Mouse (Mus musculus) lung, postnatal 14 days (tissue): ENCODE results near the gene Sidt2.
A peak's percentile ranks its signal among the peaks of the same experiment; 100 is the strongest.

Experiments used
- DNase-seq: peaks from one replicate; pipeline ENCODE4 v3.0.0; 2021

The Sidt2 gene

DNA sequence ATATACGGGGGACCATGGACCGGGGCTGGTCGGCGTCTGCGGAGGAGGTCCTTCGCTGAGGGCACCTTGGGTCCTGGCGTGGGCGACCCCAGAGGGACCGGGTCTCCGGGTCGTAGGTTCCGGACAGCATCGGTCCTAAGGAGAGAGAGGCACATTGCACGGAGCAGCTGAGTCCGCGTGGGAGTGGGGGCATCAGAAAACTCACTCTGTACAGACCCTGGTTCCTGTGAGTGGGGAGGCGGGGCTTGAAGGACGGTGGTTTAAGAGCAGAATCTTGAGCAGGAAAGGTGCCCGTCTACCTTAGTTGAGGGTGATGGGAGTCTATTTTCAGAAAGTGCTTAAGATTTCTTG lies 48.0 kb downstream of the Sidt2 start:
- DNase-seq, result no peak

DNA sequence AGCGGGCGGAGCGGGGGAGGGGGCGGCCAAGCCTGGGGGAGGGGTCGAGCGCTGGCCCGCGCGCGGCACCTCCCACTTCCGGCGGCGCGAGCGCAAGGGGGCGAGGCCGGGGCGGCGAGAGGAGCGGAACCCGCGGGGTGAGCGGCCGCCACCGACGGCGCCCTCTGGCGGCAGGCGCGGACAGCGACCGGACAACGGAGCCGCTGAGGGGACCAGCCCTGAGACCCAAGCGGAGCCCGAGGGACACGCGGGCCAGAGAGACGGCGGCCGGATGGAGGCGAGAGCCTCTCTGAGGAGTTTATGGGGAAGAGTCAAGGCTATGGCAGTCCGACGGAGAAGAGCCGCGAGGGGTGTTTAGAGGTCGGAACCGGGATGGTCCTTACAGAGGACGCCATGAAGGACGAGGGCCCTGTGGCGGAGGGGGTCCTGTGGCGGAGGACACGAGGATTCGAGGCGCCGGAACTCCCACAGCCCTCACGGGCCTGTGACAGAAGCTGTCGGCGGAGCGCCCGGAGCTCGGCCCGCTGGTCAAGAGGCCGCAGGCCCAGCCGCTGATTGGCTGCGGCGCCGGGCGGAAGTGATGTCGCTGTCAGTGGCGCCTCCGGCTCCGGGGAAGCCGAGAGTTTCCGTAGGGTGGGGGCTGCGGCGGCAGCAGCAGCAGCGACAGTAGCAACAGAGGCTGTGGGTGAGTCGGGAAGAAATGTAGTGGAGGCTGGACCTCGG lies 48.5 kb downstream of the Sidt2 start, which contains the start of the genes Pcsk7 and Rnf214:
TSS of gene Pcsk7 (plus strand) at position 143 of the 723 bp plus-strand sequence.
TSS of gene Rnf214 (minus strand) at position 557 of the 723 bp plus-strand sequence.
- DNase-seq, result peak; percentile 92

DNA sequence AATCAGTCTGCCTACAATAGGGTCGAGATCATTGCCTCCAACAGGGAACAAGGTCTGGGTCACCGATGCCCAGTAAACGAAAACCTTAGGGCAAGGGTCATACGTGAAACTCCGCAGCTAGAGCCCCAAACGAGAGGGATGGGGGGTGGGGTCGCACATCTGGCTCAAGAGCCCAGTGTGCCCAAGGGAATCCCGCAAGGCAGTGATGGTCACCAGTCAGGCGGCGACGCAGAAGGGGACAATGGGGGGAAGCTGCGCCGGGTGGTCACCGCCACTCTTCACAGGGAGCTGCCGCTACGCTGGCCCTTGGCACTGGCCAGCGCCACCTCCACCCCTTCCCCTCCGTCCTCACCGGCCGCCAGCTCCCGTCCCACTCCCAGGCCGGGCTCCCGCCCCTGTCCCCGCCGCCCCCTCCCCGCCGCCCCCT lies 49.2 kb downstream of the Sidt2 start:
- DNase-seq, result peak; percentile 12

DNA sequence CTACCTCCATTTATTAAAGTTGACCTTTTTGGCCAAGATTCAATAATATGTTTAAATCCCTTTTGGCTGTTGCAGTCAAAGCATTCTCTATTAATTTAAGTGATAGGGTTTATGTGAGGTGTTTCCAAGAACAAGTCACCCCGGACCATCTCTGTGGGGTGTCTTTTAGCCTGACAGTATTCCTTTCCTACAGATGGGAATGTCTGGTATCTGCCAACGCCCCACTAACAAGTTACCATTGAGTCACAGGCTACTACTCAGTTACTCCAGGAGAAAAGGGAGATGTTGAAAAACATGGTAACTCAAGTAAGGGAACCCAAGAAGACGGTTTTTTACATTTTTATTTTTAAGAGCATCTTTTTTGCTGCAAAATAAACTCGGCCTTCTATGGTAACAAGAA lies 49.9 kb downstream of the Sidt2 start:
- DNase-seq, result no peak

DNA sequence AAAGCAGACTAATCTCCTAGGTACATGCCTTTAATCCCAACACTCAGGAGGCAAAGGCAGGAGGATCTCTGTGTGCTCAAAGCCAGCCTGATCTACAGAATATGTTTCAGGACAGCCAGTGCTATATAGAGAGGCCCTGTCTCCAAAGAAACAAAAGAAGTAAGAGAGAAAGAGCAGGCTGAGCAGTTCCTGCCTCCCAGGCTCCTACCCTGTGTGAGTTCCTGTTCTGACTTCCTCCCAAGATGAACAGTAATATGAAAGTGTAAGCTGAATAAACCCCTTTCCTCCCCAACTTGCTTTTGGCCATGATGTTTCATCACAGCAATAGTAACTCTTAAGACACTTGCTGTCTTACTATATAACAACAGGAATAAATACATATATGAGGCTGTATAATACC lies 61.4 kb downstream of the Sidt2 start:
- DNase-seq, result no peak
